Mouse (Mus musculus) stomach, postnatal 0 days (tissue): ENCODE measurements around the gene Ttc23l.

Experiments used
- CTCF ChIP-seq: IDR thresholded peaks from 2 replicates; pipeline ENCODE4 v1.5.1; 2016; ENCODE audit warnings: antibody characterized with exemption, low read depth, mild to moderate bottlenecking, moderate library complexity
- EP300 ChIP-seq: optimal IDR thresholded peaks from 2 replicates; pipeline ENCODE3; 2016; ENCODE audit warnings: antibody characterized with exemption

DNA sequence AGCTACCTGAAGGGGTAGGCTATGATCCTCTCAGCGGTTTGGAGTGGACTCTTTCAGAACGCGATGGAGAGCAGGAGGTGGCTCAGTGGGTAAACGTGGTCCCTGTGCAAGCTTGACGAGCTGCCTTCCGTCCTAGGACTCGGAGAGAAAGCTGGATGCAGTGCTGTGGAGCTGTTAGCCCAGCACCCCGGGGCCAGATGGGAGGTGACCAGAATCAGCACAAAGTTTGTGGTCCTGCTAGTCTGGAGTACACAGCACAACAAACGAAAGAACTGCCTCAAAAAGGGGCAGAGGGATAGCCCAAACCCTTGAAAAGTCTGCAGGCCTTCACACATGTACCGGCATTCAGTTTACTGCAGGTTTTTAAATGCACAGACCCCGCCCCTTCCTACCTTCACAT lies 62.5 kb downstream of the Ttc23l start:
- TF ChIP-seq CTCF (no peak), EP300 (no peak)
